Mouse (Mus musculus) mouse trophoblast stem cell (cell line): ENCODE measurements around the gene Slc38a4.

ENCODE experiments used
- in situ Hi-C, 2 experiments: fragments of 300-500 bp; cut with MseI, MboI; formaldehyde crosslinking; loops; 2 replicates in 1 of 2; 3 replicates in 1 of 2; pipeline ENCODE4 v1.15.1; 2025

Gene Slc38a4

GRCm38 (mm10) chr15:96971906-96972305 lies 83.8 kb downstream of the Slc38a4 start:
- in situ Hi-C loops, result loop anchor here in 1 of 2 experiments (5.0 kb wide), 1 partner anchor 165 kb away; no protein-coding TSS in a partner anchor

- in situ Hi-C loops, result loop anchor here (5.0 to 10.0 kb wide), 2 partner anchors 165 to 168 kb away; no protein-coding TSS in a partner anchor
Measured at GRCm38 (mm10) chr15:96969792-96970191, 86.0 kb downstream of the Slc38a4 start.

DNA sequence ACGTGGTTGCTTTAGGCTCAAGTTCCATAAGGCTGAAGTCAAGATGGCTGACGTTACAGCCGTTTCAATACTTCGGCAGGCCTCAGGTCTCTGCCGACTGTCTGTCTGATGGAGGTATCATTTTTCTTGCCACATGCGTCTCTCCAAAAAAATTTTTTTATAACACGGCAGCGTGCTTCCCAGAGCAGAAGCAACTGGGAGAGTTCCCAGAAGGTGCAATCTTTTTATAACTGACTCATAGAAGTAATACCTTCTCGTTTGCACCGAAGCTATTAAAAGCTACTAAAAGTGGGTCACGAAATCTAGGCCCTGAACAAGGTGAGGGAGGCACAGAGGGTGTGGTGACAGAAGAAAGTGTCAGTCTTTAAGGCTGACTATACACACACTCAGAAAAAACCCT lies 87.0 kb downstream of the Slc38a4 start:
- in situ Hi-C loops, result loop anchor here in 1 of 2 experiments (10.0 kb wide), 1 partner anchor 166 kb away; no protein-coding TSS in a partner anchor

GRCm38 (mm10) chr15:96966326-96966725 lies 89.4 kb downstream of the Slc38a4 start:
- in situ Hi-C loops, result loop anchor here in 1 of 2 experiments (10.0 kb wide), 1 partner anchor 168 kb away; no protein-coding TSS in a partner anchor

GRCm38 (mm10) chr15:96963735-96964134 lies 92.0 kb downstream of the Slc38a4 start:
- in situ Hi-C loops, result loop anchor here in 1 of 2 experiments (10.0 kb wide), 1 partner anchor 171 kb away; no protein-coding TSS in a partner anchor

DNA sequence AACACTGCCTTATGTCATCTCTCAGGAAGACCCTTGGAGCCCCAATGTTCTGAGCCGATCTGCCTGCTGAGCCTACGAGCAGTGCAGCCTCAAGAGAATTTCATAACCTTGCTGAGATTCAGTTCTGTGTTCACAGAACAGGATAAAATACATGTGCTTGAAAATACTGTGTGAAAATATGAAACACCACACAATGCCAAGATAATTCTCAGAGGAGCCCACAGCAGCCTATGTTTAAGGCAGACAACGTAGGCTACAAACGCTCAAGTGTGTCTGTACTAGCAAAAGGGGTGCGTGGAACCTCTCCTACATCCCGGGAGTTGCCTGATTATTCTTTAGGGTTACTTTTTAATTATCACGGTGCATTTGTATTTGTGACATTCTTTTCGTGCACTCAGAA lies 92.4 kb downstream of the Slc38a4 start:
- in situ Hi-C loops, result loop anchor here in 1 of 2 experiments (10.0 kb wide), 1 partner anchor 171 kb away; no protein-coding TSS in a partner anchor

DNA sequence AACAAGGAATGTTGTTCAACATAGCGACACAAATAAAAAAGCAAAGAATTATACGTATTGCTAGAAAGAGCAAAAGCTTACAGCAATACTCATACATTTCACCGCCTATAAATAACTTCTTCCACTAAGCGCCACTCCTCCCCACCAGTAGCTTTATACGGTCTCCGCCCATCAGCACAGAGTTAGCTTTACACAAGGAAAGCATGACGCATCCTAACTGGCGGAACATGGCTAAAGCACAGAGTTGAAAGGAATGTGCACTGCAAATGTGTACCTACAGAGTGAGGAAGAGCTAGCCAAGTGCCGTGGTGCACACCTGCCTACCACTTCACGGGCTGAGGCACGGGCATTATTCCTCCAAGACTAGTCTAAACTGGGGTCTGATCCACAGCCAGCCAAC lies 95.4 kb downstream of the Slc38a4 start:
- in situ Hi-C loops, result loop anchor here in 1 of 2 experiments (10.0 kb wide), 1 partner anchor 174 kb away; no protein-coding TSS in a partner anchor

DNA sequence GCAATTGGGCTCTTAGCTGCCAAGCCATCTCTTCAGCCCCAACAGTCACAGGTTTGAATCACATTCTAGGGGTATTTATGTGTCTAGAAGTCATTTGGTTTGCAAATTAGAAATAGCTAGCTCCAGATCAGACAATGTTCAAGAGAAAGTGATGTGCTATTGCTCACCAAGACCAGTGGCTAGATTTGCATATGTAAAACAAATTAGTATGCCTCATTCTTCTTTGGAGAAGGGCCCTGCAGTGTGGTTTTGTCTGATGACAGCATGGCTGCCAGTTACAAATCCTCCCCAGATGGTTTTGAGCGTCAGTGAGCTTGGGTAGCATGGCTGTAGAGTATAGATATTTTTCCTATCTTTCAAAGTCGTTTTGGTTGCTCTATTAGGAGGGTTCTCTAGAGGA lies 96.5 kb downstream of the Slc38a4 start:
- in situ Hi-C loops, result no loop called here

DNA sequence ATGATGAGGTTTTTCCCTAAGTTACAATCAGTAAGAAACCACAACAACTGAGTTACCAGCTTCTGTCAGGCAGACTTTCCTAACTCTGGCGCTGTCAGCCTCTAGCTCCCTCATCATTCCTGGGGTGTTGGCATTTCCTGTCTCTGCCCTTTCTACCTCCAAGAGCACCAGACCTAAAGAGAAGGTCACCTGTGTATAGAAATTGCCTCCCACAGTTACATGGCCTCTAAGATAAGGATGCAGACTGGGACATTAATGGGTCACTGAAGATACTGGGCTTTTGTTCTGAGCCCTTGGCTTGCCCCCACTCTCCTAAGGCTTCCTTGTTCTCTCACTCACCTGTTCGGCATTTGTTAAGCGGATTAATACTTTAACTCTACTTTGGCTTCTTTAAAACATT lies 99.1 kb downstream of the Slc38a4 start:
- in situ Hi-C loops, result no loop called here

DNA sequence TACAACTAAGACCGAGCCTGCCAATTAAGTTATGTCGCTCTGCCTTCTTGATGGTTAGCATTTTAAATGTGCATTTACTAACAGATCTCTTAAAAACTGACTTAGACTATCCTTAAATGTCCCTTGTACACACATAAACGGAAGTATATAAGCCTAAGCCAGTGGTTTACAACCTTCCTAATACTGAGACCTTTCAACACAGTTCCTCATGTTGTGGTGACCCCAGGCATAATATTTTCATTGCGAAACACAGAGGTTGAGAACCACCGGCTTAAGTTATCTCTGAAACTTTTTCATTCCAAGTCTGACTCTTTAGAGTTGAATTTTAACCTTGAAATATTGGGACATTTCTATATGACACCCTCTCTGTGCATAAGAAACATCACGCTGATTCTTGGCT lies 101.4 kb downstream of the Slc38a4 start:
- in situ Hi-C loops, result no loop called here

- in situ Hi-C loops, result no loop called here
Measured at GRCm38 (mm10) chr15:96953938-96954238, 101.9 kb downstream of the Slc38a4 start.

DNA sequence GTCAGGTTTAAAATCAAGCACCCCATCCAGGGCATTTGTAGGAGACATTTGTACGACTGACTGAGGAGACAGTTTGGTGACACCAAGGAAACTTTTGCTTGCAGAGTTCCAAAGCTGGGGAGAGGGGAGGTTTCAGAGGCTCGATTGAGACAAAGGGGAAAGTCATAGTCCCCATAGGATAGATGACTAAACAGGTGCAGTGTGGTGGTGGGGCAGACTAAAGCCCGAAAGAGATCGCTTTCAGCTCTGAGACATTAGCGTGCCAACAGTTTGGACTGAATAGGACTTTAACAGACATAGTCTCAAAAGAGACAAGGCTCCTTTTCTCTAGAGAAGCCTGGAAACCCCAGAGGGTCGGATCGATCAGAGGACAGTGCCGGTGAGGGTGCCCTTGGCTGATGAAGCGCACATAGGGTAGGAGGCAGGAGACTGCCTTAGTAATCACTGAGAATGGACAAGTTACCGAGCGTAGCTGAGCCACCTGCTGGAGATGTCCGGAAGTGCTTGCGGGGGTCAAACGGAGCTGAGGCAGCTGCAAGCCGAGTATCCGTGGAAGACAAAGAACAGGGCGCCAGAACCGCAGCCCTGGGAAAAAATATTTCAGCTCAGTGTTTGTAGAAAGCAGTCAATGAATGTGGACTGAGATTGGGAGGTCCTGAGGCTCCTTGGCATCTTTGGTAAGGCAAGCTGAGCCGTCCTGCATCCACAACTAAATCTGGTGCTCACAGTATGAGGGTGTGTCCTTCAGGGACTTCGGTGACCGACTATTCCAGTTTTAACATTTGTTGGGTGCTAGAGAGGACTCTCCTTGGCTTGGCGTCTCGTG lies 102.4 kb downstream of the Slc38a4 start:
- in situ Hi-C loops, result no loop called here

DNA sequence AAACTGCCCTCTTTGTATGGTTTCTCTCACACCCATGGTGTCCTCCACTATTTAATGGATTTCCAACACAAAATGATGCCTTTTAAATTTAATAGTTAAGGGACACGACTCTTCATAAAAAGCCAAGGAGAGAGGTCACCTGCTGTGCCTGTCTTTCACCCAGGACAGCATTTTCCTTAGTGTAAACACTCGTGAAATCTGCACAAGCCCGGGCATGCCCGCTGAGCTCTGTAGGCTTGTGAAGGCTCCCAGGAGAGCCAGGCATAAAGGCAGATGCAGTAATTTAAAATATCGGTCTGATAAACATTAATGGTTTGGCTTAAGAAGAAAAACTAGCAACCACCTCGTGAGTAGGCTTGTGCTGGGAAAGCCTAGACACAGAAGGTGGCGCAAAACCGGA lies 103.3 kb downstream of the Slc38a4 start:
- in situ Hi-C loops, result no loop called here

GRCm38 (mm10) chr15:96951783-96952182 lies 104.0 kb downstream of the Slc38a4 start:
- in situ Hi-C loops, result no loop called here

- in situ Hi-C loops, result loop anchor here in 1 of 2 experiments (25.0 kb wide), 1 partner anchor 411 kb away; no protein-coding TSS in a partner anchor
Measured at GRCm38 (mm10) chr15:96948471-96948870, 107.3 kb downstream of the Slc38a4 start.
